Mouse (Mus musculus) MEL (cell line): ENCODE data around the gene Cyp2c23. TPM values are rescaled to one million over a fixed set of nuclear protein-coding genes. Genes with fewer than 3 reads are reported as not detected.

Experiments
- DNase-seq: peaks from one replicate; pipeline ENCODE4 v3.0.0; 2011; ENCODE audit warnings: low read depth, low spot score
- H3K27ac ChIP-seq: 2 replicates; pipeline ENCODE4 v1.5.1; 2012; ENCODE audit warnings: low read depth, mild to moderate bottlenecking, control low read depth, low read length, moderate library complexity; ENCODE audit not compliant: control insufficient read depth
- H3K27me3 ChIP-seq, 2 experiments: fragments of 150-350 bp in 1 of 2; sonication (generic) in 1 of 2; 2 replicates each; pipeline ENCODE4 v1.6.1; 2012; ENCODE audit warnings: low read length in 2 of 2, mild to moderate bottlenecking in 2 of 2, improper control_type of control experiment in 1 of 2, moderate library complexity in 1 of 2; ENCODE audit not compliant: insufficient read depth in 2 of 2, control insufficient read depth in 1 of 2
- H3K36me3 ChIP-seq, 2 experiments: 2 replicates each; pipeline ENCODE4 v1.6.1; 2012 to 2014; ENCODE audit warnings: low read length in 2 of 2, improper control_type of control experiment in 1 of 2, inconsistent platforms in 1 of 2, mild to moderate bottlenecking in 1 of 2; ENCODE audit not compliant: insufficient read depth in 2 of 2, control insufficient read depth in 1 of 2
- H3K4me1 ChIP-seq, 2 experiments: fragments of 150-350 bp in 1 of 2; sonication (generic) in 1 of 2; 2 replicates each; pipeline ENCODE4 v1.6.1; 2012; ENCODE audit warnings: low read length in 2 of 2, improper control_type of control experiment in 1 of 2, mild to moderate bottlenecking in 1 of 2; ENCODE audit not compliant: insufficient read depth in 2 of 2, control insufficient read depth in 1 of 2
- H3K4me3 ChIP-seq, 2 experiments: fragments of 150-350 bp in 1 of 2; sonication (generic) in 1 of 2; 2 replicates each; pipeline ENCODE4 v1.5.1; 2012; ENCODE audit warnings: low read depth in 2 of 2, low read length in 2 of 2, mild to moderate bottlenecking in 2 of 2, moderate library complexity in 2 of 2, control low read depth in 1 of 2, improper control_type of control experiment in 1 of 2; ENCODE audit not compliant: control insufficient read depth in 1 of 2, insufficient read depth in 1 of 2
- H3K79me2 ChIP-seq: 2 replicates; pipeline ENCODE4 v1.6.1; 2012; ENCODE audit warnings: mild to moderate bottlenecking, low read length, moderate library complexity; ENCODE audit not compliant: control insufficient read depth, poor library complexity, insufficient read depth
- H3K9ac ChIP-seq: 2 replicates; pipeline ENCODE4 v1.6.1; 2012; ENCODE audit warnings: low read depth, mild to moderate bottlenecking, control low read depth, low read length, moderate library complexity; ENCODE audit not compliant: control insufficient read depth, poor library complexity, severe bottlenecking
- H3K9me3 ChIP-seq: fragments of 150-350 bp; sonication (generic); replicated peaks from 2 replicates; pipeline ENCODE4 v1.6.1; 2012; ENCODE audit warnings: mild to moderate bottlenecking, low read length, improper control_type of control experiment, moderate library complexity; ENCODE audit not compliant: insufficient read depth
- CHD2 ChIP-seq: IDR thresholded peaks from 2 replicates; pipeline ENCODE4 v1.6.1; 2011; ENCODE audit warnings: low read length, improper control_type of control experiment
- CTCF ChIP-seq, 3 experiments: IDR thresholded peaks in 2 of 3; conservative IDR thresholded peaks in 1 of 3; 2 replicates each; pipeline ENCODE4 v1.5.1; 2011 to 2012; ENCODE audit warnings: low read length in 3 of 3, low read depth in 2 of 3, mild to moderate bottlenecking in 2 of 3, improper control_type of control experiment in 1 of 3, inconsistent platforms in 1 of 3, mixed read lengths in 1 of 3, moderate library complexity in 1 of 3; ENCODE audit not compliant: control insufficient read depth in 1 of 3, insufficient read depth in 1 of 3, poor library complexity in 1 of 3, severe bottlenecking in 1 of 3
- ETS1 ChIP-seq: IDR thresholded peaks from 2 replicates; pipeline ENCODE4 v1.6.1; 2012; ENCODE audit warnings: low read depth, mild to moderate bottlenecking, inconsistent platforms, low read length, improper control_type of control experiment, moderate library complexity
- GABPA ChIP-seq: IDR thresholded peaks from 2 replicates; pipeline ENCODE4 v1.6.1; 2012; ENCODE audit warnings: low read depth, mild to moderate bottlenecking, inconsistent platforms, low read length, improper control_type of control experiment, moderate library complexity
- JUND ChIP-seq: IDR thresholded peaks from 2 replicates; pipeline ENCODE4 v1.6.1; 2011; ENCODE audit warnings: low read depth, mild to moderate bottlenecking, improper control_type of control experiment, low read length
- MAFK ChIP-seq: IDR thresholded peaks from 2 replicates; pipeline ENCODE4 v1.6.1; 2011; ENCODE audit warnings: low read depth, mild to moderate bottlenecking, low read length, improper control_type of control experiment, borderline replicate concordance
- MEF2A ChIP-seq: IDR thresholded peaks from 2 replicates; pipeline ENCODE4 v1.6.1; 2014; ENCODE audit warnings: low read depth, mild to moderate bottlenecking, inconsistent platforms, low read length, improper control_type of control experiment; ENCODE audit not compliant: poor library complexity, insufficient replicate concordance, severe bottlenecking; ENCODE audit errors: extremely low read depth
- MXI1 ChIP-seq: IDR thresholded peaks from 2 replicates; pipeline ENCODE4 v1.6.1; 2011; ENCODE audit warnings: mild to moderate bottlenecking, low read depth, low read length, improper control_type of control experiment
- NRF1 ChIP-seq: IDR thresholded peaks from 2 replicates; pipeline ENCODE4 v1.6.1; 2014; ENCODE audit warnings: low read depth, mild to moderate bottlenecking, inconsistent platforms, low read length, improper control_type of control experiment, moderate library complexity; ENCODE audit not compliant: poor library complexity, insufficient read depth, severe bottlenecking
- POLR2A ChIP-seq, 2 experiments: IDR thresholded peaks; 2 replicates each; pipeline ENCODE4 v1.6.1; 2011 to 2012; ENCODE audit warnings: low read length in 2 of 2, mild to moderate bottlenecking in 2 of 2, control low read depth in 1 of 2, improper control_type of control experiment in 1 of 2, low read depth in 1 of 2, moderate library complexity in 1 of 2; ENCODE audit not compliant: control insufficient read depth in 1 of 2, insufficient read depth in 1 of 2, poor library complexity in 1 of 2
- POLR2AphosphoS5 ChIP-seq: IDR thresholded peaks from 2 replicates; pipeline ENCODE4 v1.6.1; 2012; ENCODE audit warnings: low read depth, borderline replicate concordance, mild to moderate bottlenecking, inconsistent platforms, low read length, moderate library complexity, mixed read lengths
- RAD21 ChIP-seq: IDR thresholded peaks from 2 replicates; pipeline ENCODE4 v1.6.1; 2011; ENCODE audit warnings: mild to moderate bottlenecking, low read depth, low read length, improper control_type of control experiment
- RCOR1 ChIP-seq: IDR thresholded peaks from 2 replicates; pipeline ENCODE4 v1.6.1; 2012; ENCODE audit warnings: low read depth, mild to moderate bottlenecking, inconsistent platforms, low read length, improper control_type of control experiment
- SIN3A ChIP-seq: IDR thresholded peaks from 2 replicates; pipeline ENCODE4 v1.6.1; 2012; ENCODE audit warnings: low read length, improper control_type of control experiment, inconsistent platforms
- TAL1 ChIP-seq: IDR thresholded peaks from 2 replicates; pipeline ENCODE4 v1.6.1; 2012; ENCODE audit warnings: mild to moderate bottlenecking, inconsistent platforms, low read length, moderate library complexity, mixed read lengths
- USF1 ChIP-seq: IDR thresholded peaks from 2 replicates; pipeline ENCODE4 v1.6.1; 2014; ENCODE audit warnings: low read depth, mild to moderate bottlenecking, inconsistent platforms, low read length, improper control_type of control experiment, moderate library complexity
- ZKSCAN1 ChIP-seq: IDR thresholded peaks from 2 replicates; pipeline ENCODE4 v1.6.1; 2012; ENCODE audit warnings: low read depth, mild to moderate bottlenecking, inconsistent platforms, low read length, improper control_type of control experiment, moderate library complexity
- ZNF384 ChIP-seq: IDR thresholded peaks from 2 replicates; pipeline ENCODE4 v1.6.1; 2012; ENCODE audit warnings: low read depth, mild to moderate bottlenecking, inconsistent platforms, low read length, improper control_type of control experiment
- polyA plus RNA-seq, 2 experiments: library from polyadenylated mRNA; stranded (reverse) in 1 of 2; unstranded in 1 of 2; fragments of >175 nt in 1 of 2; fragments of >200 nt in 1 of 2; gene quantifications; 2 replicates each; pipeline versions ENCODE4 v1.2.1 to v1.2.4; 2012; ENCODE audit warnings: low replicate concordance in 2 of 2, low read depth in 1 of 2; ENCODE audit not compliant: insufficient read length in 2 of 2, insufficient read depth in 1 of 2, missing spikeins in 1 of 2
- total RNA-seq: library from RNA; depleted of rRNA; stranded (reverse); fragments of 300-350 nt; gene quantifications from 2 replicates; pipeline ENCODE4 v1.2.3, GENCODE M21; 2012

Cyp2c23 gene
- total and polyA plus RNA-seq, 3 experiments = not detected

DNA sequence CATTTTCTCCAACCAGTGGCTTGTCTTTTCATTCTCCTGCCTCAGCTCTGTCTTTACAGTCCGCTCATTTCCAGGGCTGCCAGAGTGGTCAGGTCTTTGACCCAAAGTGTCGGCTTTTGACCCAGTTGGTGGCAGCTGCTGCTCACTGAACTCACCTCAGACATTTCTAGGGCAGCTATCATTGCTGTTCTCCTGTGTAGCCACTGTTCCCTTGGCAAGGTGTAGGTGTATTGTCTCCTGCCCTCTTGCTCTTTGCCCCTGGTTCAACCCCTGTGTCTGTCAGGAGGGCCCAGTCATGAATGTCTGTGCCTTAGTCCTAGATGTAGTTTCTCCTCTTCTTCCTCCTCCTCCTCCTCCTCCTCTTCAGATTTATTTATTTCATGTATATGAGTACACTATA lies 24.7 kb downstream of the Cyp2c23 start:
- H3K27me3 ChIP-seq = peaks cover 16 to 20% of the 10 kb centered on the region in 2 experiments
- H3K9ac ChIP-seq = no peak overlapping the region
- DNase-seq = no peak
- H3K27ac ChIP-seq = no peak overlapping the region
- no peaks in the 10 kb centered on the region for H3K79me2 ChIP-seq
- H3K9me3 ChIP-seq = no peaks in the 10 kb centered on the region
- H3K4me1 ChIP-seq = no peaks in the 10 kb centered on the region
- H3K4me3 ChIP-seq = no peak overlapping the region
- no peak for TF ChIP-seq SIN3A
- H3K36me3 ChIP-seq = no peaks in the 10 kb centered on the region

GRCm38 (mm10) chr19:44000720-44001119 lies 28.3 kb downstream of the Cyp2c23 start:
- Histone ChIP-seq H3K4me1 (no peaks in the 10 kb centered on the region), H3K9me3 (no peaks in the 10 kb centered on the region), H3K4me3 (no peak overlapping the region), H3K9ac (no peak overlapping the region), H3K27me3 (peaks cover 19 to 25% of the 10 kb centered on the region in 2 experiments), H3K36me3 (no peaks in the 10 kb centered on the region), H3K27ac (no peak overlapping the region), H3K79me2 (no peaks in the 10 kb centered on the region)
- no peak for TF ChIP-seq GABPA
- TF ChIP-seq MEF2A = no peak
- no peak for TF ChIP-seq RAD21
- no peak for TF ChIP-seq ZKSCAN1
- TF ChIP-seq ZNF384 = no peak
- no peak for TF ChIP-seq POLR2AphosphoS5
- DNase-seq = no peak

GRCm38 (mm10) chr19:44000061-44000460 lies 28.9 kb downstream of the Cyp2c23 start:
- Histone ChIP-seq H3K79me2 (no peaks in the 10 kb centered on the region), H3K4me3 (no peak overlapping the region), H3K36me3 (no peaks in the 10 kb centered on the region), H3K9me3 (no peaks in the 10 kb centered on the region), H3K27me3 (peaks cover 19 to 25% of the 10 kb centered on the region in 2 experiments), H3K27ac (no peak overlapping the region), H3K9ac (no peak overlapping the region), H3K4me1 (no peaks in the 10 kb centered on the region)
- TF ChIP-seq NRF1 (no peak), MAFK (no peak), RAD21 (no peak), CHD2 (no peak), TAL1 (no peak), ZKSCAN1 (no peak), ETS1 (no peak), MXI1 (no peak), ZNF384 (no peak), USF1 (no peak), RCOR1 (no peak), POLR2A (IDR thresholded peaks at IDR 0.05; ENCODE audit: control insufficient read depth in 1 of 2, insufficient read depth in 1 of 2, low read depth in 1 of 2, low read length in 2 of 2, poor library complexity in 1 of 2) (no peak), CTCF (IDR thresholded peaks at IDR 0.05 in 2 of 3, conservative IDR thresholded peaks at IDR 0.05 in 1 of 3; ENCODE audit: control insufficient read depth in 1 of 3, insufficient read depth in 1 of 3, low read depth in 2 of 3, low read length in 3 of 3, poor library complexity in 1 of 3, severe bottlenecking in 1 of 3) (no peak), JUND (no peak)
- DNase-seq = no peak
